Mouse (Mus musculus): Measurements from ENCODE around the gene Nek7. TPM values are rescaled to one million over a fixed set of nuclear protein-coding genes. Genes with fewer than 3 reads are reported as not detected.

The Nek7 gene
- polyA plus RNA-seq, 1 experiment from 2014 or later, result 39.0 TPM

DNA sequence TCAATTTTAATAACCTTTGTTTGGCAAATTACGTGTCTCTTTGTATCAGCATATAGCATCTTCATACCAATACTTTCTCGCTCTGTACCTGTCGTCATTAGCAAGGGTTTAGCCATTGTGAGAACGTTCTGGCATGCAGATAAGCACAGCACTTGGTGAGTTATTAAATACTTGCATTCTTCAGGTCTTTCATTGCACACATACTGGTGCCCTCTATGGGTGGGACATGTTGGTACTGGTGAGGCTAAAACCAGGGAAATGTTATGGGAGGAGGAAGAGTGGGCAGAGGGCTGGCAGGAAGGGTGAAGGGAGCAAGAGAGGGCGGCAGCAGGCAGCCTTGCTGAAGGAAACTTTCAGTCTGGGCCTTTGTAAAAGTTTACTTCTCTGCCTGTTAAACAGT, 132.4 kb downstream of the Nek7 start:
- H3K4me2 ChIP-seq (ENCODE audit: low read depth, severe bottlenecking), result no peak overlapping the region
- H3K9ac ChIP-seq (ENCODE audit: low read length), result no peak overlapping the region
- DNase-seq (ENCODE audit: low spot score) (no peak), ATAC-seq (ENCODE audit: insufficient number of reproducible peaks, low FRiP score, low TSS enrichment, low read depth) (no peak)
- H3K36me3 ChIP-seq (ENCODE audit: control insufficient read depth, insufficient read depth, low read length), result no peaks in the 10 kb centered on the region
- H3K4me3 ChIP-seq (ENCODE audit: low read depth, low read length), result no peak overlapping the region
- no peaks in the 10 kb centered on the region for H3K9me3 ChIP-seq (ENCODE audit: control insufficient read depth, low read length)
- H3K4me1 ChIP-seq (ENCODE audit: control insufficient read depth, insufficient read depth, low read length), result no peaks in the 10 kb centered on the region
- no peak overlapping the region for H3K27ac ChIP-seq (replicated peaks; ENCODE audit: low read depth, low read length)
- no peaks in the 10 kb centered on the region for H3K27me3 ChIP-seq (ENCODE audit: control insufficient read depth, insufficient read depth, low read length)
- WGBS, result 92% methylated on average over 5 of the region's 5 CpGs

DNA sequence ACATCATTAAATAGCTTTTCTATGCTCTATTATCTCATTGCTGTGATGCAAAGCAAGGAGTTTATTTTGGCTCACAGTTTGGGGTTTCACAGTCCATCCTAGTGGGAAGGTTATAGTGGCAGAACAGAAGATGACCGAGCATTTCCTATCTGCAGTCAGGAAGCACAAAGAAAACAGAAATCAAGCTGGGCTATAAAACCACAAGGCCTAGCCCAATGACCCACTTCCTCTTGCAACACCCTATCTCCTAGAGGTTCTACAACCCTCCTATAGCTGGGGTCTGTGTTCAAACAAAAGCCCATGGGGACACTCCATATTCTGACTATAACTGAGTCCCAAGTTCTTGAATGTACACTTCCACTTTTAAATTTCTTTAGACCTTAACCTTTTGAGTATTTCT, 139.2 kb downstream of the Nek7 start:
- Histone ChIP-seq H3K9ac (ENCODE audit: low read length) (no peak overlapping the region), H3K9me3 (ENCODE audit: control insufficient read depth, low read length) (no peaks in the 10 kb centered on the region), H3K4me2 (ENCODE audit: low read depth, severe bottlenecking) (no peak overlapping the region), H3K4me1 (ENCODE audit: control insufficient read depth, insufficient read depth, low read length) (no peaks in the 10 kb centered on the region), H3K27ac (replicated peaks; ENCODE audit: low read depth, low read length) (no peak overlapping the region), H3K27me3 (ENCODE audit: control insufficient read depth, insufficient read depth, low read length) (no peaks in the 10 kb centered on the region), H3K36me3 (ENCODE audit: control insufficient read depth, insufficient read depth, low read length) (no peaks in the 10 kb centered on the region), H3K4me3 (ENCODE audit: low read depth, low read length) (no peak overlapping the region)
- WGBS, result 98% methylated on average over 1 of the region's 1 CpGs
- DNase-seq (ENCODE audit: low spot score) (no peak), ATAC-seq (ENCODE audit: insufficient number of reproducible peaks, low FRiP score, low TSS enrichment, low read depth) (no peak)

DNA sequence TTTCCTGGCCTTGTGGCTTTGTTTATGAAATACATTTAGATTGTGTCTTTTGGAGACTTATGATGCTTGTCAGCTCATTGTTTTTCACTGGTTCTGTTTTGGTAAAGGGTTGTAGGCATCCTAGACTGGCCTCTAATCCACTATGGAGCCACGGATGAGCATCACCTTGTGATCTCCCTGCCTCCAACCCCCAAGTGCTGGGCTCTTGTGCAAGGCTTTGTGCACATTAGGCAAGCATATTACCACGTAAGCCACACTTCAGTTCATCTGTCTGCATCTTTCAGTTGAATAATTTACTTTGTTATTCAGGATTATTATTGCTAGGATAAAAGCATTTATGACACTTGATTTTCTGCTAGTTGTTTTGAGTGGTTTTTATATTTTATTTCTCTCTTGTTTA, 154.6 kb downstream of the Nek7 start:
- no peak for ATAC-seq (ENCODE audit: insufficient number of reproducible peaks, low FRiP score, low TSS enrichment, low read depth)
- WGBS, result 79% methylated on average over 2 of the region's 2 CpGs
- H3K4me3 ChIP-seq (ENCODE audit: low read depth, low read length), result no peak overlapping the region

DNA sequence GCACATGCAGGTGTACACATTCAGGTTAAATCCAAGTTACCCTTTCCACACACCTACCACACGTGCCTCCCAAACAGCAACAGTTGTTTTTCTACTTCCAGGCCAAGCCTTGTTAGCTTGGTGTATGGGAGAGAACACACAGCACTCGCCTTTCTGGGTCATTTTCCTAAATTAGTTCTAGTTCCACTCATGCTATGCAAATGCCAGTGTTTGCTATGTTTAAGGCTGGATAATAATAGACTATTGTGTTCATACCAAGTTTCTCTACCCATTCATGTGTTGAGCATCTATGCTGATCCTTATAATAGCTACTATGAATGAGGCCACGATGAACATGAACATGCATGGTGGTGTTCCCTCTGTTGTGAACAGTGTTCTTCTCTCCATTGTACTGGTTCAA, 158.5 kb downstream of the Nek7 start:
- no peaks in the 10 kb centered on the region for H3K27me3 ChIP-seq (ENCODE audit: control insufficient read depth, insufficient read depth, low read length)
- no peak overlapping the region for H3K4me2 ChIP-seq (ENCODE audit: low read depth, severe bottlenecking)
- 82% methylated on average over 3 of the region's 3 CpGs for WGBS
- no peaks in the 10 kb centered on the region for H3K9me3 ChIP-seq (ENCODE audit: control insufficient read depth, low read length)
- DNase-seq (ENCODE audit: low spot score), result no peak
- H3K4me3 ChIP-seq (ENCODE audit: low read depth, low read length), result no peak overlapping the region
- no peaks in the 10 kb centered on the region for H3K36me3 ChIP-seq (ENCODE audit: control insufficient read depth, insufficient read depth, low read length)
- no peak overlapping the region for H3K9ac ChIP-seq (ENCODE audit: low read length)
- no peaks in the 10 kb centered on the region for H3K4me1 ChIP-seq (ENCODE audit: control insufficient read depth, insufficient read depth, low read length)
- H3K27ac ChIP-seq (replicated peaks; ENCODE audit: low read depth, low read length), result no peak overlapping the region
- no peak for ATAC-seq (ENCODE audit: insufficient number of reproducible peaks, low FRiP score, low TSS enrichment, low read depth)

More for the DNA sequence above, 154.6 kb downstream of the Nek7 start:
- Histone ChIP-seq H3K9me3 (ENCODE audit: control insufficient read depth, low read length) (no peaks in the 10 kb centered on the region), H3K4me2 (ENCODE audit: low read depth, severe bottlenecking) (no peak overlapping the region), H3K27ac (replicated peaks; ENCODE audit: low read depth, low read length) (no peak overlapping the region), H3K27me3 (ENCODE audit: control insufficient read depth, insufficient read depth, low read length) (no peaks in the 10 kb centered on the region), H3K36me3 (ENCODE audit: control insufficient read depth, insufficient read depth, low read length) (no peaks in the 10 kb centered on the region), H3K9ac (ENCODE audit: low read length) (no peak overlapping the region), H3K4me1 (ENCODE audit: control insufficient read depth, insufficient read depth, low read length) (no peaks in the 10 kb centered on the region)
- no peak for DNase-seq (ENCODE audit: low spot score)

DNA sequence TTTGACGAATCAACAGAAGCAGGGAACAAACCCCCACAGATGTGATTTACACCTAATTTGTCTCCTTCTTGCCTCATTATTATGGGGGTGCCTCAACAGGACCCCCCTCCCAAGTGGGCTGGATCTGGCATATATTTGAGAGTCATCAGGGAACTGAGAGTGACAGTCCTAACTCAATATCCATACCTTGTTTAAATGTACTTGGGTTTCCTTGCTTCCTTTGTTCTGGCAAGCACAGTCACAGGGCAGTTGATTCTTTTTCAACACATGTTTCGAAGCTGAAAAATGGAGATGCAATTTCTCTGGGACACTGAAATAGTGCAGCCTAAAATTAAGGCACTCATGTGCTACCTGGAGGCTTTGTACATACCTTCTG, 170.5 kb downstream of the Nek7 start:
- Histone ChIP-seq H3K9ac (ENCODE audit: low read length) (no peak overlapping the region), H3K4me2 (ENCODE audit: low read depth, severe bottlenecking) (no peak overlapping the region), H3K4me1 (ENCODE audit: control insufficient read depth, insufficient read depth, low read length) (no peaks in the 10 kb centered on the region), H3K36me3 (ENCODE audit: control insufficient read depth, insufficient read depth, low read length) (no peaks in the 10 kb centered on the region), H3K9me3 (ENCODE audit: control insufficient read depth, low read length) (no peaks in the 10 kb centered on the region), H3K27ac (replicated peaks; ENCODE audit: low read depth, low read length) (no peak overlapping the region), H3K4me3 (ENCODE audit: low read depth, low read length) (no peak overlapping the region), H3K27me3 (ENCODE audit: control insufficient read depth, insufficient read depth, low read length) (no peaks in the 10 kb centered on the region)
- ATAC-seq (ENCODE audit: insufficient number of reproducible peaks, low FRiP score, low TSS enrichment, low read depth) (no peak), DNase-seq (ENCODE audit: low spot score) (no peak)
- WGBS, result 68% methylated on average over 2 of the region's 2 CpGs

DNA sequence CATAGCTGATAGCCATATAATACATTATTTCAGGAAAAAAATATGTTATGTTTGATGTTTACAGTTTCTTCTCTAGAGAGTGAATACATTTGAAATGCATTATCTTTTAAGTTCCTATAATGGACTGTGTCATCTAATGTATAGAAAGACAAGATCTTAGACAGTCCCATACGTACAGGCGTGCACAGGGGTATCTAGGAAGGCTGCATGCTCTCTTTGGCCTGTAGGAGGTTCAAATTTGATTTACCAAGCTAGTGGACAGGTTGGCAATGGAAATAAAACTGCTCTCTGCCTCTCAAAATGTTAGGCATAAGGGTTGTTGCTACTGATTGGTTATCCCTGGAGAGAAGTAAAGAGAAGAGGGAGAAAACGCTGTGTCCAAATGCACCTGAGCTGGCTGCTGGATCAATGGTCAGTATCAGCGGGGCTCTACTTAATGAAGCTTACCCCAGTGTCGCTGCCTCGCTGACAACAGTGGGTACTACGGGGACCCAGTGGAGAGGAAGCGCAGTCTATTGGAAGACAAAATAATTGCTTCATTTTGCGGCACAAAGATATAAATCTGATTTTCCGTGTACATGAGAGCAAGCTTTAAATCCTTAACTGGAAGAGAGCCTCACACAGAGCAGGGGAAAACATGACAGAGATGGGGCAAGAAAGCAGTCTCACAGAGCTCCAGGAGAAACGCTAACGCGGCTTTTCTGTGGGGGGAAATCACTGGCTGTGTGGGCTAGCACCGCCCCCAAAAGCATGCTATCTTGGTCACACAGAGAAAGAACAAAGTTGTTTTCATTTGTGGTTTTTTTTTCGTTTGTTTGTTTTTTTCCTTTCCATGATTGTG, 171.1 kb downstream of the Nek7 start:
- no peak overlapping the region for H3K4me3 ChIP-seq (ENCODE audit: low read depth, low read length)
- no peaks in the 10 kb centered on the region for H3K27me3 ChIP-seq (ENCODE audit: control insufficient read depth, insufficient read depth, low read length)
- peak; percentile 23 for DNase-seq (ENCODE audit: low spot score)
- WGBS, result 65% methylated on average over 15 of the region's 15 CpGs
- no peak overlapping the region for H3K9ac ChIP-seq (ENCODE audit: low read length)
- no peak overlapping the region for H3K27ac ChIP-seq (replicated peaks; ENCODE audit: low read depth, low read length)
- no peak overlapping the region for H3K4me2 ChIP-seq (ENCODE audit: low read depth, severe bottlenecking)
- H3K36me3 ChIP-seq (ENCODE audit: control insufficient read depth, insufficient read depth, low read length), result no peaks in the 10 kb centered on the region
- no peaks in the 10 kb centered on the region for H3K4me1 ChIP-seq (ENCODE audit: control insufficient read depth, insufficient read depth, low read length)
- no peaks in the 10 kb centered on the region for H3K9me3 ChIP-seq (ENCODE audit: control insufficient read depth, low read length)
- no peak for ATAC-seq (ENCODE audit: insufficient number of reproducible peaks, low FRiP score, low TSS enrichment, low read depth)

DNA sequence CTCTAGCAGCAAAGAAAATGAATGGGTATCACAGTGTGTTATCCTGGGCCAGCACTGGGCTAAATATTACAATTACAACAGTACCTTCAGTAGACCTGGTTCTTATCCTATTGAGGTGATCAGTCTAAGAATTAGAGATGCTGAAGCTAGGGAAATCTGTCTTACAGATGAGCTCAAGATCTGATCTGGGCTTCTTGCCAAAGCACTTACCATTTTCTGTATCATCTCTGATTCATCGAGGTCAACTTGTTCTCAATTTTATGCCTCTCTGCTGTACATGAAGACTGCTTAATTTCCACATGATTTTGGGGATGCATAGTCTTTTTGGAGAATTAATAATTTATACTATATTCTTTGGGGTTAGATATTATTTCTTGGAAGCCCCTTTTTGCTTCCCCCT, 173.1 kb downstream of the Nek7 start:
- no peak for DNase-seq (ENCODE audit: low spot score)
- Histone ChIP-seq H3K9me3 (ENCODE audit: control insufficient read depth, low read length) (no peaks in the 10 kb centered on the region), H3K9ac (ENCODE audit: low read length) (no peak overlapping the region), H3K4me2 (ENCODE audit: low read depth, severe bottlenecking) (no peak overlapping the region), H3K4me3 (ENCODE audit: low read depth, low read length) (no peak overlapping the region), H3K36me3 (ENCODE audit: control insufficient read depth, insufficient read depth, low read length) (no peaks in the 10 kb centered on the region), H3K4me1 (ENCODE audit: control insufficient read depth, insufficient read depth, low read length) (no peaks in the 10 kb centered on the region), H3K27ac (replicated peaks; ENCODE audit: low read depth, low read length) (no peak overlapping the region), H3K27me3 (ENCODE audit: control insufficient read depth, insufficient read depth, low read length) (no peaks in the 10 kb centered on the region)
- ATAC-seq (ENCODE audit: insufficient number of reproducible peaks, low FRiP score, low TSS enrichment, low read depth), result no peak
- WGBS, result 96% methylated on average over 1 of the region's 1 CpGs

All from limb, embryonic 11.5 days (tissue).